Comparison of ENCODE assay signal across 17 mouse cellular contexts in genomic region chr10:78365555-78365954, GRCm38 (mm10).
"Had no signal": no experiment of that assay in that cellular context is flagged by ENCODE, and none has a peak within 500 bp of the region (broad histone marks: within the 10 kb centered on the region; RNA-seq: fewer than 3 reads in every experiment).

No protein-coding gene starts in this region.

- DNase-seq: kidney, adult 11 months; kidney, adult 8-10 months; kidney, postnatal 10 days; kidney, postnatal 36 days; layer of hippocampus, postnatal 36 days; left cerebral cortex, postnatal 4 days; lung, adult 2 months; lung, postnatal 14 days; lung, postnatal 4 days; midbrain, embryonic 14.5 days; thymus, postnatal 36 days had no signal

- H3K4me2 ChIP-seq: kidney, embryonic 15.5 days; limb, embryonic 12.5 days; limb, embryonic 15.5 days; midbrain, embryonic 11.5 days; stomach, embryonic 15.5 days had no signal

- H3K36me3 ChIP-seq: kidney, embryonic 15.5 days; limb, embryonic 12.5 days; limb, embryonic 15.5 days; stomach, embryonic 15.5 days had no signal

- H3K9me3 ChIP-seq: kidney, embryonic 15.5 days; limb, embryonic 12.5 days; limb, embryonic 15.5 days; stomach, embryonic 15.5 days had no signal

- H3K4me3 ChIP-seq: kidney, embryonic 15.5 days; left cerebral cortex, adult 2 months; limb, embryonic 12.5 days; limb, embryonic 15.5 days; stomach, embryonic 15.5 days had no signal

- H3K9ac ChIP-seq: kidney, embryonic 15.5 days; limb, embryonic 12.5 days; limb, embryonic 15.5 days; stomach, embryonic 15.5 days had no signal

- H3K27ac ChIP-seq: kidney, embryonic 15.5 days; left cerebral cortex, adult 2 months; limb, embryonic 12.5 days; limb, embryonic 15.5 days; stomach, embryonic 15.5 days had no signal

- H3K27me3 ChIP-seq: kidney, embryonic 15.5 days; limb, embryonic 12.5 days; limb, embryonic 15.5 days; stomach, embryonic 15.5 days had no signal
